Mouse (Mus musculus): ENCODE data around the gene Lsp1. TPM values are rescaled to one million over a fixed set of nuclear protein-coding genes. Genes with fewer than 3 reads are reported as not detected.

Gene Lsp1
- polyA plus RNA-seq, 1 experiment from 2014 or later, result 6.9 TPM

- Histone ChIP-seq H3K9ac (replicated peaks) (no peak overlapping the region), H3K27me3 (replicated peaks) (no peaks in the 10 kb centered on the region), H3K27ac (replicated peaks) (no peak overlapping the region), H3K9me3 (replicated peaks) (no peaks in the 10 kb centered on the region), H3K36me3 (no peaks in the 10 kb centered on the region), H3K4me2 (no peak overlapping the region), H3K4me3 (replicated peaks) (no peak overlapping the region), H3K4me1 (peaks cover 15% of the 10 kb centered on the region; the same call in 1 of the 2 replicates)
- no peak for ATAC-seq (ENCODE audit: low FRiP score)
- 84% methylated on average over 7 of the region's 7 CpGs for WGBS
Measured at GRCm38 (mm10) chr7:142470171-142470691, 9.6 kb downstream of the Lsp1 start.

GRCm38 (mm10) chr7:142470808-142471413, 10.3 kb downstream of the Lsp1 start:
- Histone ChIP-seq H3K27me3 (replicated peaks) (no peaks in the 10 kb centered on the region), H3K4me3 (replicated peaks) (no peak overlapping the region), H3K9ac (replicated peaks) (no peak overlapping the region), H3K36me3 (no peaks in the 10 kb centered on the region), H3K4me2 (no peak overlapping the region), H3K27ac (replicated peaks) (no peak overlapping the region), H3K9me3 (replicated peaks) (no peaks in the 10 kb centered on the region), H3K4me1 (peaks cover 15% of the 10 kb centered on the region; the same call in 1 of the 2 replicates)
- 19% methylated on average over 4 of the region's 4 CpGs for WGBS
- ATAC-seq (ENCODE audit: low FRiP score), result peak; percentile 41; the same call in 1 of the 2 replicates

- H3K27me3 ChIP-seq (replicated peaks), result no peaks in the 10 kb centered on the region
- H3K4me1 ChIP-seq, result peaks cover 15% of the 10 kb centered on the region; the same call in 1 of the 2 replicates
- H3K9ac ChIP-seq (replicated peaks), result no peak overlapping the region
- H3K9me3 ChIP-seq (replicated peaks), result no peaks in the 10 kb centered on the region
- no peak overlapping the region for H3K4me3 ChIP-seq (replicated peaks)
- H3K36me3 ChIP-seq, result no peaks in the 10 kb centered on the region
- no peak overlapping the region for H3K27ac ChIP-seq (replicated peaks)
- ATAC-seq (ENCODE audit: low FRiP score), result no peak
- 33% methylated on average over 6 of the region's 6 CpGs for WGBS
- no peak overlapping the region for H3K4me2 ChIP-seq
Measured at GRCm38 (mm10) chr7:142471414-142471861, 10.8 kb downstream of the Lsp1 start.

- H3K36me3 ChIP-seq, result no peaks in the 10 kb centered on the region
- no peak for ATAC-seq (ENCODE audit: low FRiP score)
- no peak overlapping the region for H3K27ac ChIP-seq (replicated peaks)
- no peak overlapping the region for H3K4me3 ChIP-seq (replicated peaks)
- H3K9me3 ChIP-seq (replicated peaks), result no peaks in the 10 kb centered on the region
- 33% methylated on average over 15 of the region's 15 CpGs for WGBS
- no peaks in the 10 kb centered on the region for H3K27me3 ChIP-seq (replicated peaks)
- H3K4me1 ChIP-seq, result peaks cover 15% of the 10 kb centered on the region; the same call in 1 of the 2 replicates
- no peak overlapping the region for H3K4me2 ChIP-seq
- no peak overlapping the region for H3K9ac ChIP-seq (replicated peaks)
Measured at GRCm38 (mm10) chr7:142471884-142472570, 11.4 kb downstream of the Lsp1 start.

- no peak overlapping the region for H3K9ac ChIP-seq (replicated peaks)
- peaks cover 15% of the 10 kb centered on the region; the same call in 1 of the 2 replicates for H3K4me1 ChIP-seq
- no peak overlapping the region for H3K4me3 ChIP-seq (replicated peaks)
- H3K27me3 ChIP-seq (replicated peaks), result no peaks in the 10 kb centered on the region
- WGBS, result 94% methylated on average over 4 of the region's 4 CpGs
- H3K27ac ChIP-seq (replicated peaks), result no peak overlapping the region
- H3K9me3 ChIP-seq (replicated peaks), result no peaks in the 10 kb centered on the region
- no peak overlapping the region for H3K4me2 ChIP-seq
- H3K36me3 ChIP-seq, result no peaks in the 10 kb centered on the region
- ATAC-seq (ENCODE audit: low FRiP score), result no peak
Measured at GRCm38 (mm10) chr7:142472936-142473335, 12.3 kb downstream of the Lsp1 start.

GRCm38 (mm10) chr7:142473476-142473875, 12.9 kb downstream of the Lsp1 start:
- WGBS, result 95% methylated on average over 2 of the region's 2 CpGs
- ATAC-seq (ENCODE audit: low FRiP score), result no peak
- H3K4me2 ChIP-seq, result no peak overlapping the region

GRCm38 (mm10) chr7:142474799-142475198, 14.2 kb downstream of the Lsp1 start:
- no peak overlapping the region for H3K4me2 ChIP-seq
- no peak overlapping the region for H3K4me3 ChIP-seq (replicated peaks)
- ATAC-seq (ENCODE audit: low FRiP score), result no peak
- no peaks in the 10 kb centered on the region for H3K9me3 ChIP-seq (replicated peaks)
- H3K27me3 ChIP-seq (replicated peaks), result no peaks in the 10 kb centered on the region
- H3K36me3 ChIP-seq, result no peaks in the 10 kb centered on the region
- 88% methylated on average over 14 of the region's 14 CpGs for WGBS
- peaks cover 15% of the 10 kb centered on the region; the same call in 1 of the 2 replicates for H3K4me1 ChIP-seq
- no peak overlapping the region for H3K27ac ChIP-seq (replicated peaks)
- no peak overlapping the region for H3K9ac ChIP-seq (replicated peaks)

More at GRCm38 (mm10) chr7:142473476-142473875, 12.9 kb downstream of the Lsp1 start:
- Histone ChIP-seq H3K36me3 (no peaks in the 10 kb centered on the region), H3K4me3 (replicated peaks) (no peak overlapping the region), H3K27ac (replicated peaks) (no peak overlapping the region), H3K4me1 (peaks cover 15% of the 10 kb centered on the region; the same call in 1 of the 2 replicates), H3K9me3 (replicated peaks) (no peaks in the 10 kb centered on the region), H3K9ac (replicated peaks) (no peak overlapping the region), H3K27me3 (replicated peaks) (no peaks in the 10 kb centered on the region)

GRCm38 (mm10) chr7:142475641-142476040, 15.0 kb downstream of the Lsp1 start:
- Histone ChIP-seq H3K4me2 (no peak overlapping the region), H3K4me3 (replicated peaks) (no peak overlapping the region), H3K9me3 (replicated peaks) (no peaks in the 10 kb centered on the region), H3K9ac (replicated peaks) (no peak overlapping the region), H3K4me1 (peaks cover 13% of the 10 kb centered on the region; the same call in 1 of the 2 replicates), H3K36me3 (no peaks in the 10 kb centered on the region), H3K27ac (replicated peaks) (no peak overlapping the region), H3K27me3 (replicated peaks) (no peaks in the 10 kb centered on the region)
- ATAC-seq (ENCODE audit: low FRiP score), result no peak
- WGBS, result 70% methylated on average over 7 of the region's 7 CpGs

GRCm38 (mm10) chr7:142476271-142476670, 15.7 kb downstream of the Lsp1 start:
- no peaks in the 10 kb centered on the region for H3K27me3 ChIP-seq (replicated peaks)
- no peak for ATAC-seq (ENCODE audit: low FRiP score)
- no peak overlapping the region for H3K4me2 ChIP-seq
- H3K36me3 ChIP-seq, result no peaks in the 10 kb centered on the region
- no peak overlapping the region for H3K9ac ChIP-seq (replicated peaks)
- 84% methylated on average over 5 of the region's 5 CpGs for WGBS
- no peak overlapping the region for H3K27ac ChIP-seq (replicated peaks)
- no peaks in the 10 kb centered on the region for H3K9me3 ChIP-seq (replicated peaks)
- H3K4me1 ChIP-seq, result peaks cover 12% of the 10 kb centered on the region
- no peak overlapping the region for H3K4me3 ChIP-seq (replicated peaks)

GRCm38 (mm10) chr7:142476795-142477452, 16.3 kb downstream of the Lsp1 start:
- H3K9ac ChIP-seq (replicated peaks), result no peak overlapping the region
- no peaks in the 10 kb centered on the region for H3K36me3 ChIP-seq
- H3K27me3 ChIP-seq (replicated peaks), result no peaks in the 10 kb centered on the region
- no peak overlapping the region for H3K4me3 ChIP-seq (replicated peaks)
- no peak for ATAC-seq (ENCODE audit: low FRiP score)
- peaks cover 14% of the 10 kb centered on the region for H3K4me1 ChIP-seq
- no peak overlapping the region for H3K4me2 ChIP-seq
- WGBS, result 85% methylated on average over 13 of the region's 13 CpGs
- no peak overlapping the region for H3K27ac ChIP-seq (replicated peaks)
- no peaks in the 10 kb centered on the region for H3K9me3 ChIP-seq (replicated peaks)

GRCm38 (mm10) chr7:142478001-142478400, 17.4 kb downstream of the Lsp1 start:
- ATAC-seq (ENCODE audit: low FRiP score), result no peak
- Histone ChIP-seq H3K9ac (replicated peaks) (no peak overlapping the region), H3K4me1 (peaks cover 19% of the 10 kb centered on the region), H3K9me3 (replicated peaks) (no peaks in the 10 kb centered on the region), H3K27me3 (replicated peaks) (no peaks in the 10 kb centered on the region), H3K27ac (replicated peaks) (no peak overlapping the region), H3K4me2 (no peak overlapping the region), H3K4me3 (replicated peaks) (no peak overlapping the region), H3K36me3 (no peaks in the 10 kb centered on the region)
- 93% methylated on average over 6 of the region's 6 CpGs for WGBS

Data from neural tube, embryonic 15.5 days (tissue).